Mouse (Mus musculus) C2C12 (cell line): Measurements from ENCODE around the gene Adarb2.

Experiments used
- CEBPB ChIP-seq: IDR thresholded peaks from one replicate; pipeline ENCODE4 v1.6.1; 2011; ENCODE audit warnings: low read depth, mild to moderate bottlenecking, control low read depth, moderate library complexity
- CTCF ChIP-seq: IDR thresholded peaks from one replicate; pipeline ENCODE4 v1.5.1; 2011; ENCODE audit not compliant: control insufficient read depth, insufficient read depth, insufficient read length
- FOSL1 ChIP-seq: IDR thresholded peaks from one replicate; pipeline ENCODE4 v1.8.0; 2011; ENCODE audit warnings: mild to moderate bottlenecking, low read length; ENCODE audit not compliant: poor library complexity, insufficient read depth, severe bottlenecking
- MAX ChIP-seq: IDR thresholded peaks from one replicate; pipeline ENCODE4 v1.6.1; 2011; ENCODE audit warnings: mild to moderate bottlenecking, control low read depth

DNA sequence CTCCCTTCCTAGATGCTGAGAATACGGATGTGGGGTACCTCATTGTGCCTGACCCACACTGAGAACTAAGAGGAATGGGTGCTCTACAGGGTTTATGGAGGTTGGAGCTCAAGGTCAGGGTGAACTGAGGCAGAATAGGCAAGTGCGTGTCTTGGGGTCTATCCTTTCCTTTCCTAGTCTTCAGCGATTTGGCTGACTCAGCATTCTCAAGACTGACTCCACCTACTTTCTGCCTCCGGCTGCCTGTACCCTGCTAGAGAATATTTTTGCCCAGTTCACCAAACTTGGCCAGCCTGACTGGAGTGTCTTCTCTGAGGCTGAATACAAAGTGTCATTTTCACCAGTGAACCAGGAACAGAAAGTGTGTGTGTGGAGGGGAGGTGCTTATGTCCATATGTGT is 163.4 kb downstream of the Adarb2 start:
- TF ChIP-seq CTCF (no peak), MAX (no peak), FOSL1 (no peak), CEBPB (no peak)
